Mouse (Mus musculus) liver, embryonic 15.5 days (tissue): ENCODE results near the gene Grin2c. TPM values are rescaled to one million over a fixed set of nuclear protein-coding genes. Genes with fewer than 3 reads are reported as not detected.

Experiments
- ATAC-seq: fragments of 200-750 bp; cut with Nextera tagmentation; 2 replicates; pipeline ENCODE4 v1.8.0; 2017; ENCODE audit warnings: moderate number of reproducible peaks, mild to moderate bottlenecking, moderate library complexity; ENCODE audit not compliant: insufficient read depth
- H3K27ac ChIP-seq: fragments of 300-500 bp; sonication (generic); replicated peaks from 2 replicates; pipeline ENCODE4 v1.5.1; 2015; ENCODE audit warnings: mild to moderate bottlenecking, inconsistent platforms
- H3K27me3 ChIP-seq: fragments of 300-500 bp; sonication (generic); 2 replicates; pipeline ENCODE4 v1.6.1; 2015; ENCODE audit warnings: mild to moderate bottlenecking, inconsistent platforms
- H3K36me3 ChIP-seq: fragments of 300-500 bp; sonication (generic); replicated peaks from 2 replicates; pipeline ENCODE4 v1.6.1; 2015; ENCODE audit warnings: moderate library complexity, mild to moderate bottlenecking, inconsistent platforms
- H3K4me1 ChIP-seq: fragments of 300-500 bp; sonication (generic); replicated peaks from 2 replicates; pipeline ENCODE4 v1.6.1; 2015; ENCODE audit warnings: inconsistent platforms
- H3K4me2 ChIP-seq: fragments of 300-500 bp; sonication (generic); 2 replicates; pipeline ENCODE4 v1.6.1; 2015; ENCODE audit warnings: moderate library complexity, mild to moderate bottlenecking, inconsistent platforms
- H3K4me3 ChIP-seq: fragments of 300-500 bp; sonication (generic); replicated peaks from 2 replicates; pipeline ENCODE4 v1.5.1; 2015; ENCODE audit warnings: mild to moderate bottlenecking, inconsistent platforms
- H3K9ac ChIP-seq: fragments of 300-500 bp; sonication (generic); 2 replicates; pipeline ENCODE4 v1.6.1; 2015; ENCODE audit warnings: moderate library complexity, mild to moderate bottlenecking, inconsistent platforms
- H3K9me3 ChIP-seq: fragments of 300-500 bp; sonication (generic); replicated peaks from 2 replicates; pipeline ENCODE4 v1.6.1; 2016; ENCODE audit warnings: inconsistent platforms
- WGBS: fragments of 180-500 bp; shearing (Covaris S2); methylation state at CpG from one replicate; pipeline ENCODE4 v1.1.7; 2015; ENCODE audit warnings: mixed read lengths; ENCODE audit not compliant: insufficient replicate concordance; 5-methylcytosine and 5-hydroxymethylcytosine counted together
- polyA plus RNA-seq: library from polyadenylated mRNA; unstranded; fragments of >200 nt; fragmentation: Nextera tagmentation; extraction: Ambion mirVana; gene quantifications from 2 replicates; pipeline ENCODE4 v1.2.1, GENCODE M21; 2015

The Grin2c gene
- polyA plus RNA-seq, 1 experiment from 2014 or later = 0.05 TPM

GRCm38 (mm10) chr11:115272894-115273498 is 6.0 kb upstream of the Grin2c start:
- H3K4me3 ChIP-seq = no peak overlapping the region
- 57% methylated on average over 10 of the region's 10 CpGs for WGBS
- no peak overlapping the region for H3K9ac ChIP-seq
- peaks cover 5% of the 10 kb centered on the region; the same call in 1 of the 2 replicates for H3K36me3 ChIP-seq
- H3K27ac ChIP-seq = no peak overlapping the region
- H3K4me1 ChIP-seq = peaks cover 50% of the 10 kb centered on the region
- no peaks in the 10 kb centered on the region for H3K9me3 ChIP-seq
- H3K4me2 ChIP-seq = no peak overlapping the region
- peaks cover 13% of the 10 kb centered on the region for H3K27me3 ChIP-seq
- ATAC-seq = no peak

- Histone ChIP-seq H3K27ac (no peak overlapping the region), H3K9ac (no peak overlapping the region), H3K4me3 (no peak overlapping the region), H3K4me1 (peaks cover 48% of the 10 kb centered on the region), H3K27me3 (peaks cover 28% of the 10 kb centered on the region), H3K9me3 (no peaks in the 10 kb centered on the region), H3K36me3 (peaks cover 5% of the 10 kb centered on the region; the same call in 1 of the 2 replicates), H3K4me2 (no peak overlapping the region)
- no peak for ATAC-seq
- 68% methylated on average over 10 of the region's 10 CpGs for WGBS
Observed at GRCm38 (mm10) chr11:115271481-115271880, 4.4 kb upstream of the Grin2c start.

DNA sequence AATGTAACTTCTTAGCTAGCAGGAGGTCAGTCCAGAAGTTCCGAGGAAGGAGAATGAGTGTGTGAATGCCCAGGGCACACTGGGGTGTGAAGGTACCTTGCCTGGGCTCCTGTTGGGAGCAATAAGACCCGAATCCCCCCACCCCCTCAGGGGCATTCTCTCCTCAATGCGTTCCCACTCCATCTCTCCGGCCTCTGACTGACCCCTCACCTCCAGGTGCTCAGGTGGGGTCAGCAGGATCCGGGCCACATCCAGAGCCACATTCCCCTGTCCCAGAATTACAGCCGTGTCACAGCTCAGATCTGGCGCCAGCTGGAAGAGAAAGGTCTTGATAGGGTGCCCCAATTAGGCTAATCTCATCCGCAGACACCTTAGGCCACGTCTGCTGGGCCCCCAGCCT is 4.0 kb upstream of the Grin2c start:
- 67% methylated on average over 9 of the region's 9 CpGs for WGBS
- peaks cover 44% of the 10 kb centered on the region for H3K4me1 ChIP-seq
- ATAC-seq = no peak

DNA sequence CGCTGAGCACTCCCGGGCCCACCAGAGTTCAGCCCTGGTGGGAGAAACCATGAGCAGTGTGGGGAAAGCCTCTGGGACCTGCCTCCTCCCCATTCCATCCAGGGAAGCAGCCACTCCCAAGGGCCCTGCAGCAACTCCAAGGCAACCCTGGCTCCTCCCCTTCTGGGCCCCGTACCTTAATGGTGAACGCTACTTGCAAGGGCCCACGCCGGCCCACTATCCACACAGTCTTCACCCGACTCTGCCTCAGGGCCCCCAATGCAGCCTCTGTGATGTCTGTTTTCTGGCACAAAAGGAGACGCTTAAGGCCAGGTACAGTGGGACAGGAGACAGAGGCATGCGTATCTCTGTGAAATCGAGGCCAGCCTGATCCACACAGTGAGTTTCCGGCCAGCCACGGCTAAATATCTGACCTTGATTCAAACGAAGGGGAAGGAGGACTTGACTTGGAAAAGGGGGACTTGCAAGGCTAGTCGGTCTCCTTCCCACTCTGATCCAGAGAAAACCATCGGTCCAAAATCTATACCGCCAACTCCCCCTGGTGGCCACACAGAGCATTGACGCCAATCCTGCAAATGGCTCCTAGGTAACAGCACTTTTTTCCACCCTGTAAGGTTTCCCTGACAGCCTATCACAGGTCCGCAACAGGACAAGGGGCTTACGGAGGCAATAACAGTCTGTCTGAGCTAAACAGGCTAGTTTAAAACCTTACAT is 3.3 kb upstream of the Grin2c start:
- H3K9ac ChIP-seq = no peak overlapping the region
- WGBS = 37% methylated on average over 19 of the region's 19 CpGs
- H3K4me2 ChIP-seq = no peak overlapping the region
- H3K9me3 ChIP-seq = no peaks in the 10 kb centered on the region
- no peak overlapping the region for H3K4me3 ChIP-seq
- no peak for ATAC-seq
- peaks cover 40% of the 10 kb centered on the region for H3K27me3 ChIP-seq
- H3K36me3 ChIP-seq = peaks cover 5% of the 10 kb centered on the region; the same call in 1 of the 2 replicates
- H3K27ac ChIP-seq = no peak overlapping the region
- peaks cover 39% of the 10 kb centered on the region for H3K4me1 ChIP-seq

More for the DNA sequence above, 4.0 kb upstream of the Grin2c start:
- peaks cover 32% of the 10 kb centered on the region for H3K27me3 ChIP-seq
- H3K27ac ChIP-seq = no peak overlapping the region
- H3K9ac ChIP-seq = no peak overlapping the region
- H3K9me3 ChIP-seq = no peaks in the 10 kb centered on the region
- no peak overlapping the region for H3K4me2 ChIP-seq
- peaks cover 5% of the 10 kb centered on the region; the same call in 1 of the 2 replicates for H3K36me3 ChIP-seq
- H3K4me3 ChIP-seq = no peak overlapping the region

GRCm38 (mm10) chr11:115269330-115270066 is 2.5 kb upstream of the Grin2c start:
- H3K27me3 ChIP-seq = peaks cover 48% of the 10 kb centered on the region
- no peaks in the 10 kb centered on the region for H3K9me3 ChIP-seq
- no peak for ATAC-seq
- H3K36me3 ChIP-seq = peaks cover 5% of the 10 kb centered on the region; the same call in 1 of the 2 replicates
- H3K27ac ChIP-seq = no peak overlapping the region
- no peak overlapping the region for H3K4me3 ChIP-seq
- no peak overlapping the region for H3K4me2 ChIP-seq
- WGBS = 71% methylated on average over 27 of the region's 27 CpGs
- H3K4me1 ChIP-seq = peaks cover 33% of the 10 kb centered on the region
- no peak overlapping the region for H3K9ac ChIP-seq

- no peaks in the 10 kb centered on the region for H3K9me3 ChIP-seq
- H3K9ac ChIP-seq = no peak overlapping the region
- H3K27me3 ChIP-seq = peaks cover 63% of the 10 kb centered on the region
- no peak for ATAC-seq
- peaks cover 5% of the 10 kb centered on the region; the same call in 1 of the 2 replicates for H3K36me3 ChIP-seq
- peaks cover 19% of the 10 kb centered on the region for H3K4me1 ChIP-seq
- H3K4me2 ChIP-seq = no peak overlapping the region
- 71% methylated on average over 11 of the region's 11 CpGs for WGBS
- H3K27ac ChIP-seq = no peak overlapping the region
- no peak overlapping the region for H3K4me3 ChIP-seq
Observed at GRCm38 (mm10) chr11:115267958-115268357, 915 bp upstream of the Grin2c start.

- Histone ChIP-seq H3K27ac (no peak overlapping the region), H3K4me3 (peak overlapping the region; percentile 21; the same call in 1 of the 2 replicates), H3K36me3 (peaks cover 5% of the 10 kb centered on the region; the same call in 1 of the 2 replicates), H3K9me3 (no peaks in the 10 kb centered on the region), H3K4me2 (peak overlapping the region; percentile 47), H3K9ac (no peak overlapping the region), H3K27me3 (peaks cover 79% of the 10 kb centered on the region), H3K4me1 (peaks cover 15% of the 10 kb centered on the region)
- 3% methylated on average over 22 of the region's 22 CpGs for WGBS
- no peak; the same call in 1 of the 2 replicates for ATAC-seq
Observed at GRCm38 (mm10) chr11:115266400-115266778, 654 bp downstream of the Grin2c start.

DNA sequence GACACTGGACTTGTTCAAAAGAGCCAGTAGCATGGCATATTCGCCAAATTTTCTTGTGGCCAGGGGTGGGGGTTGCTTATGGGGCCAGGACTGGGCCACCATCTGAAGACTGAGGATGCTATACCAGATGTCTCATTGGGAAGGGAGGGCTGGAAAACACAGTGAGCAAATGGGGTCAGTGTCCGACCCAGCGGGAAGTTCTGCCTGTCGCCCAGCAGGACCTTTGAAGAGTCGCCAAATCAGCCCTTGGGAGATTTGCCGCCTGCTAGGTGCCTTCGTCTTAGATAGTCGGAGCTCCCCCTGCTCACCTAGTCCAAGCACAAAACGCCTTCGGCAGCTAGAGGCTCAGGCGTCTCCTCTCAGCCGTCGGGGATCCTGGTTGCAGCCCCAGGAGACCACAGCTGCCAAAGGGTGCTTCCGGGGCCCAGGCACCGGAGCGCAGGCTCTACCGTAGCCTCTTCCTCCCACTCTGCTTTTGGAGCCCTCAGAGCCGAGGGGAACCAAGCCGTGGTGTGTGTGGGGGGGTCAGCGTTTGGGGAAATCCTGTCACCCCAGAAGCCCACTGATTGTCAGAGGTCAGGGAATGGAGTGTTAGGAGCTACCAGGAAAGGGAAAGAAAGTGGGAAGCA is 1.2 kb downstream of the Grin2c start:
- no peak overlapping the region for H3K4me3 ChIP-seq
- no peak for ATAC-seq
- no peaks in the 10 kb centered on the region for H3K9me3 ChIP-seq
- WGBS = 5% methylated on average over 20 of the region's 20 CpGs
- peak overlapping the region; percentile 47; the same call in 1 of the 2 replicates for H3K4me2 ChIP-seq
- no peak overlapping the region for H3K9ac ChIP-seq
- peaks cover 84% of the 10 kb centered on the region for H3K27me3 ChIP-seq
- H3K4me1 ChIP-seq = peaks cover 15% of the 10 kb centered on the region
- H3K27ac ChIP-seq = no peak overlapping the region
- peaks cover 5% of the 10 kb centered on the region; the same call in 1 of the 2 replicates for H3K36me3 ChIP-seq

- Histone ChIP-seq H3K4me1 (peaks cover 11% of the 10 kb centered on the region), H3K4me2 (no peak overlapping the region; the same call in 1 of the 2 replicates), H3K27ac (no peak overlapping the region), H3K9me3 (no peaks in the 10 kb centered on the region), H3K9ac (no peak overlapping the region), H3K4me3 (no peak overlapping the region), H3K36me3 (peaks cover 5% of the 10 kb centered on the region; the same call in 1 of the 2 replicates), H3K27me3 (peaks cover 92% of the 10 kb centered on the region)
- 9% methylated on average over 39 of the region's 39 CpGs for WGBS
- no peak for ATAC-seq
Observed at GRCm38 (mm10) chr11:115264862-115265668, 2.0 kb downstream of the Grin2c start.
